Comparison of ENCODE assay signal across 24 mouse cellular contexts in the genomic region with DNA sequence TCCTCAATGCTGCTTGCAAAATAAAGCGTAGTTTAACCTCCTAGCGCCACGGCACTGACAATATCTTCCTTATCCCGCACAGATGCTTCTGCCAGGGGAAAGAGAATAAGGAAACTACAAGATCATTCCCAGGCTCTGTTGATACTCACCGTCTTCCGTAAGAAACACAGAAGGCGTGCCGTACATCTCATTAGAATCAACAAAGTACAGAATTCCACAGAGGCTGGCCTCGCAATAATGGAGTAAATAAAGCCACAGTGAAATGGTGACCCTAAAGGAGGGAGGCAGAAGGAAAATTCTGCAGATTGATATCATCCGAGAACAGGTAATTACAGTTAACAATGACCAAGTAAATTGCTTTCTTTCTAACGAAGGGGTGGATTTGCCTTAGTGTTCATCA. TPM values are rescaled to one million over a fixed set of nuclear protein-coding genes. Genes with fewer than 3 reads are reported as not detected.
A peak's percentile ranks its signal among the peaks of the same experiment; 100 is the strongest.
DNase-seq lines count a peak whose midpoint lies in the region; ATAC-seq and TF ChIP-seq lines count a peak whose summit lies in the region.
"Had no signal": no experiment of that assay in that cellular context is flagged by ENCODE, and none has a peak within 500 bp of the region (broad histone marks: within the 10 kb centered on the region; RNA-seq: fewer than 3 reads in every experiment).

No protein-coding gene starts in this region.

- no peak for DNase-seq in forebrain, embryonic 10.5 days (ENCODE audit: extremely low spot score, low spot score)
- no peak for DNase-seq in midbrain, embryonic 11.5 days (ENCODE audit: low spot score, missing footprints)
- no peak for DNase-seq in hindbrain, postnatal 0 days (ENCODE audit: low spot score)
- no peak for DNase-seq in lung, adult 2 months
- DNase-seq: adrenal gland, adult 2 months; cerebellum, adult 2 months; cerebellum, postnatal 25 days; embryo, embryonic 11 days; gastrocnemius, postnatal 10 days; kidney, adult 11 months; kidney, postnatal 36 days; layer of hippocampus, postnatal 36 days; lung, adult 18-20 months; lung, postnatal 14 days had no signal

- no peak for TF ChIP-seq CTCF in hindbrain, postnatal 0 days (IDR thresholded peaks at IDR 0.05; ENCODE audit: low read depth)
- no peak for TF ChIP-seq CTCF in lung, adult 2 months (IDR thresholded peaks at IDR 0.05; ENCODE audit: insufficient read depth, low read length)

- 18% methylated on average over 11 of the region's 11 CpGs for WGBS in forebrain, embryonic 13.5 days
- WGBS in forebrain, embryonic 10.5 days = 52% methylated on average over 11 of the region's 11 CpGs
- WGBS in midbrain, embryonic 13.5 days = 38% methylated on average over 11 of the region's 11 CpGs
- 62% methylated on average over 11 of the region's 11 CpGs for WGBS in midbrain, embryonic 11.5 days
- 67% methylated on average over 11 of the region's 11 CpGs for whole genome bisulfite sequencing in hindbrain, postnatal 0 days
- 90% methylated on average over 11 of the region's 11 CpGs for WGBS in lung, adult 2 months

- H3K4me1 ChIP-seq in forebrain, embryonic 13.5 days = peaks cover 19% of the 10 kb centered on the region
- peaks cover 12% of the 10 kb centered on the region for H3K4me1 ChIP-seq in forebrain, embryonic 10.5 days
- peaks cover 15% of the 10 kb centered on the region for H3K4me1 ChIP-seq in midbrain, embryonic 13.5 days (replicated peaks)
- no peaks in the 10 kb centered on the region for H3K4me1 ChIP-seq in midbrain, embryonic 11.5 days (ENCODE audit: control insufficient read depth, insufficient read depth, low read length)
- H3K4me1 ChIP-seq in hindbrain, postnatal 0 days (ENCODE audit: insufficient read depth, low read length) = no peaks in the 10 kb centered on the region
- no peaks in the 10 kb centered on the region for H3K4me1 ChIP-seq in lung, adult 2 months (ENCODE audit: control insufficient read depth, insufficient read depth, low read length)
- H3K4me1 ChIP-seq: limb, embryonic 13.5 days; liver, embryonic 12.5 days had no signal

- TF ChIP-seq POLR2A in lung, adult 2 months (IDR thresholded peaks at IDR 0.05; ENCODE audit: borderline replicate concordance, extremely low read depth, low read depth, low read length) = no peak

- peak; percentile 34; the same call in 1 of the 2 replicates for ATAC-seq in forebrain, embryonic 13.5 days
- ATAC-seq in midbrain, embryonic 13.5 days = peak; percentile 67
- ATAC-seq in midbrain, embryonic 11.5 days (ENCODE audit: low FRiP score) = no peak
- 0 out of 2 replicates have a peak, but pooled peaks have one; percentile 29 for ATAC-seq in hindbrain, postnatal 0 days
- ATAC-seq in activated CD4-positive, CD25-positive, alpha-beta regulatory T cell, adult 4 months = no peak
- ATAC-seq: CD4-positive, CD25-positive, alpha-beta regulatory T cell, adult 4 months; liver, embryonic 12.5 days had no signal

- H3K9me3 ChIP-seq in forebrain, embryonic 13.5 days (replicated peaks) = no peaks in the 10 kb centered on the region
- no peaks in the 10 kb centered on the region for H3K9me3 ChIP-seq in forebrain, embryonic 10.5 days
- H3K9me3 ChIP-seq in midbrain, embryonic 13.5 days = no peaks in the 10 kb centered on the region
- H3K9me3 ChIP-seq in midbrain, embryonic 11.5 days (ENCODE audit: control insufficient read depth, low read length) = no peaks in the 10 kb centered on the region
- H3K9me3 ChIP-seq in hindbrain, postnatal 0 days (ENCODE audit: low read length) = no peaks in the 10 kb centered on the region
- H3K9me3 ChIP-seq: kidney, embryonic 15.5 days; limb, embryonic 13.5 days; liver, embryonic 12.5 days had no signal

- no peak overlapping the region for H3K27ac ChIP-seq in forebrain, embryonic 13.5 days
- H3K27ac ChIP-seq in forebrain, embryonic 10.5 days = no peak overlapping the region
- 0 out of 2 replicates have a peak overlapping the region, but pooled peaks have one; percentile 2 for H3K27ac ChIP-seq in midbrain, embryonic 13.5 days
- no peak overlapping the region for H3K27ac ChIP-seq in midbrain, embryonic 11.5 days (ENCODE audit: low read depth, low read length)
- H3K27ac ChIP-seq in hindbrain, postnatal 0 days = no peak overlapping the region
- H3K27ac ChIP-seq: kidney, embryonic 15.5 days; limb, embryonic 13.5 days; liver, embryonic 12.5 days had no signal

- peaks cover 11% of the 10 kb centered on the region; the same call in 1 of the 2 replicates for H3K36me3 ChIP-seq in forebrain, embryonic 13.5 days (ENCODE audit: poor library complexity, severe bottlenecking)
- H3K36me3 ChIP-seq in forebrain, embryonic 10.5 days (replicated peaks) = no peaks in the 10 kb centered on the region
- no peaks in the 10 kb centered on the region for H3K36me3 ChIP-seq in midbrain, embryonic 13.5 days
- H3K36me3 ChIP-seq in midbrain, embryonic 11.5 days (ENCODE audit: control insufficient read depth, insufficient read depth, low read length) = no peaks in the 10 kb centered on the region
- H3K36me3 ChIP-seq in hindbrain, postnatal 0 days (ENCODE audit: insufficient read depth, low read length) = no peaks in the 10 kb centered on the region
- H3K36me3 ChIP-seq: limb, embryonic 13.5 days; liver, embryonic 12.5 days had no signal

- H3K27me3 ChIP-seq in forebrain, embryonic 13.5 days = no peaks in the 10 kb centered on the region
- H3K27me3 ChIP-seq in forebrain, embryonic 10.5 days (ENCODE audit: poor library complexity, severe bottlenecking) = 0 out of 2 replicates have a peak, but pooled peaks cover 4% of the 10 kb centered on the region
- no peaks in the 10 kb centered on the region for H3K27me3 ChIP-seq in midbrain, embryonic 13.5 days
- no peaks in the 10 kb centered on the region for H3K27me3 ChIP-seq in midbrain, embryonic 11.5 days (ENCODE audit: control insufficient read depth, insufficient read depth, low read length)
- H3K27me3 ChIP-seq in hindbrain, postnatal 0 days (ENCODE audit: insufficient read depth, low read length) = no peaks in the 10 kb centered on the region
- H3K27me3 ChIP-seq: kidney, embryonic 15.5 days; limb, embryonic 13.5 days; liver, embryonic 12.5 days had no signal

- H3K4me2 ChIP-seq in forebrain, embryonic 13.5 days = peak overlapping the region; percentile 37
- H3K4me2 ChIP-seq in midbrain, embryonic 13.5 days (replicated peaks) = peak overlapping the region; percentile 16
- no peak overlapping the region for H3K4me2 ChIP-seq in midbrain, embryonic 11.5 days
- no peak overlapping the region for H3K4me2 ChIP-seq in hindbrain, postnatal 0 days (ENCODE audit: low read depth, low read length)
- H3K4me2 ChIP-seq: heart, embryonic 11.5 days; kidney, embryonic 15.5 days; limb, embryonic 13.5 days; liver, embryonic 12.5 days had no signal

- no peak overlapping the region for H3K4me3 ChIP-seq in forebrain, embryonic 13.5 days
- no peak overlapping the region for H3K4me3 ChIP-seq in forebrain, embryonic 10.5 days
- H3K4me3 ChIP-seq in midbrain, embryonic 13.5 days (replicated peaks) = no peak overlapping the region
- no peak overlapping the region for H3K4me3 ChIP-seq in midbrain, embryonic 11.5 days (ENCODE audit: low read depth, low read length)
- H3K4me3 ChIP-seq in hindbrain, postnatal 0 days (ENCODE audit: low read length) = no peak overlapping the region
- no peak overlapping the region for H3K4me3 ChIP-seq in lung, adult 2 months (replicated peaks; ENCODE audit: extremely low read depth, low read depth, low read length)
- H3K4me3 ChIP-seq: kidney, embryonic 15.5 days; limb, embryonic 13.5 days; liver, embryonic 12.5 days had no signal

- H3K9ac ChIP-seq in forebrain, embryonic 13.5 days = peak overlapping the region; percentile 31; the same call in 1 of the 2 replicates
- no peak overlapping the region for H3K9ac ChIP-seq in midbrain, embryonic 13.5 days (replicated peaks)
- H3K9ac ChIP-seq in midbrain, embryonic 11.5 days (ENCODE audit: low read length) = no peak overlapping the region
- H3K9ac ChIP-seq in hindbrain, postnatal 0 days (replicated peaks; ENCODE audit: low read length) = no peak overlapping the region
- H3K9ac ChIP-seq: kidney, embryonic 15.5 days; limb, embryonic 13.5 days; liver, embryonic 12.5 days had no signal

RNA-seq across cellular contexts. Expression of a gene that starts 27.9 kb away (rescaled TPM):
- polyA plus RNA-seq in forebrain, embryonic 13.5 days (2015; fragmentation: Nextera tagmentation; extraction: Ambion mirVana) = 7.0 and 8.5 TPM in 2 replicates
- 1.9 and 3.3 TPM in 2 replicates for polyA plus RNA-seq in forebrain, embryonic 10.5 days (2016; fragmentation: Nextera tagmentation; extraction: Ambion mirVana)
- polyA plus RNA-seq in midbrain, embryonic 13.5 days (2015; fragmentation: Nextera tagmentation; extraction: Ambion mirVana) = 3.2 and 3.8 TPM in 2 replicates
- 1.4 and 1.8 TPM in 2 replicates for polyA plus RNA-seq in midbrain, embryonic 11.5 days (2014; fragmentation: Nextera tagmentation; extraction: Ambion mirVana)
- total RNA-seq in hindbrain, postnatal 0 days (2014; rRNA removed) = 19.1 and 22.4 TPM in 2 replicates
- 4.7 and 4.8 TPM in 2 replicates for polyA plus RNA-seq in hindbrain, postnatal 0 days (2015; fragmentation: Nextera tagmentation; extraction: Ambion mirVana)
- not detected for polyA plus RNA-seq in activated CD4-positive, CD25-positive, alpha-beta regulatory T cell, adult 4 months (2017; shearing (Covaris generic))
- 2.1 and 2.4 TPM in 2 replicates for polyA plus RNA-seq in lung, adult 2 months (2012; rRNA removed)
- total RNA-seq: granulocyte monocyte progenitor cell, adult 5-6 weeks; megakaryocyte progenitor cell, adult 5-6 weeks had no signal

Comparison
In these comparisons a context has a peak if more than half of its experiments do, and no peak if none do; other contexts are left out.
1. ATAC-seq: peak in forebrain, embryonic 13.5 days (single experiment), midbrain, embryonic 13.5 days (single experiment) and hindbrain, postnatal 0 days (single experiment); none in midbrain, embryonic 11.5 days (single experiment) and activated CD4-positive, CD25-positive, alpha-beta regulatory T cell, adult 4 months (single experiment).
2. H3K4me2 ChIP-seq: peak in forebrain, embryonic 13.5 days (single experiment) and midbrain, embryonic 13.5 days (single experiment); none in midbrain, embryonic 11.5 days (single experiment) and hindbrain, postnatal 0 days (single experiment).